Mouse (Mus musculus): ENCODE results near the gene Mrps7.
A peak's percentile ranks its signal among the peaks of the same experiment; 100 is the strongest.

Gene Mrps7

DNA sequence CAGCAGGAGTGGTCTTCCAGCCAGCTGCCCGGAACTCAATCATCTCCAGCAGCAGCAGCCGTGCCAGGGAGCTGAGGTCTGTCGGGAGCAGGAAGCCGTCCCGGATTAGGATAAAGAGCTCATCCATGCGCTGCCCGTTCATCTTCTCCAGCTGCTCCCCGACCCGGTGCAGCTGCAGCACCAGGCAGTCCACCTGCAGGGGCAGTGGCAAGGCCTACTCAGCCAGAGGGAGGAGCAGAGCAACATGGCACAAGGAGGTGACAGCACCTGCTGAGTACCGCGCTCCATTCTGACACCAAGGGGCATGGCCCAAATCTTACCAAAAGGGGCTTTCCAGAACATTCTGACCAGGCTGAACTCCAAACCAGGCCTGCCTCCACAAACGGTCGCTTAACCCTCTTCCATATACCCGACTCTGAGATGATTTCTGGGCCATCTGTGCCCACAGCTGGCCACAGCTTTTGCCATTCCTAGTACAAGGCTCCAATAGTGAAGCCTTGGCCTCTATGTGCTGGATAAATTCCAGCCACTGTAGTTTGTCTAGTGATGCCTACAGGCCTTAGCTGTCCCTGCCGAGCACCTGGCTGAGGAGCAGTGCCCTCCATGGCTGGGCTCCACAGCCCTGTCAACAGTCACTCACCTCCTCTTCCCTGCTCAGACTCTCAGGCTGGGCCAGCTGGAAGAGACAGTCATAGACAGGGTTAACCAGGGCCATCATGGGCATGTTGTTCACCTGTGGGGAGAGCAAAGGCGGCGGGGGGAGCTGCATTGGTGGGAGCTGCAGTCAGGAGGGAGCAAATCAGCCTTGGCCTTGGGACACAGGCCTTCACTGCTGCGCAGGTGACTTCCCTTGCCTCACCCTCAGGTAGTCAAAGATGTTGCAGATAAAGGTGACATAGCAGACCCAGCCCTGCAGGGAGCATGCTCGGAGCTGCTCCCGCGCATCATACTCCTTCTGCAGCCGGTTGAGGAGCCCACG, 5.0 kb downstream of the Mrps7 start:
- DNase-seq (ENCODE audit: extremely low read depth, low read depth): no peak

DNA sequence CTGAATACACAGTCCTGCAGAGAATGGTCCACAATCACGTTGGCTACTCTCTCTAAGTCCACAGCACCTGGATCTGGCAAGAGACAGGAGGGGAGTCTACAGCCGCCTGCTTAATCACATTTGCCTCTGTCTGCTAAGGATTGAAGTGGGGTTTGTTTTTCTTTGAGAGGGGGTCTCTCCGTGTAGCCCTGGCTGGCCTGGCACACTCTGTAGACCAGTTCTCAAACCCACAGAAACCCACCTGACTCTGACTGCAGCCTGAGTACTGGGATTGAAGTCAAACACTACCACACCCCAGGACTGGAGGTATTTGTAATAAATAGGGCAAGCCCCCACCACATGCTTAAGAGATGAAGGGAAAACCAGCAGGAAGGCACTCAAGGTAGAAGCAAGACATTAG, 5.9 kb downstream of the Mrps7 start:
- DNase-seq (ENCODE audit: extremely low read depth, low read depth): no peak

DNA sequence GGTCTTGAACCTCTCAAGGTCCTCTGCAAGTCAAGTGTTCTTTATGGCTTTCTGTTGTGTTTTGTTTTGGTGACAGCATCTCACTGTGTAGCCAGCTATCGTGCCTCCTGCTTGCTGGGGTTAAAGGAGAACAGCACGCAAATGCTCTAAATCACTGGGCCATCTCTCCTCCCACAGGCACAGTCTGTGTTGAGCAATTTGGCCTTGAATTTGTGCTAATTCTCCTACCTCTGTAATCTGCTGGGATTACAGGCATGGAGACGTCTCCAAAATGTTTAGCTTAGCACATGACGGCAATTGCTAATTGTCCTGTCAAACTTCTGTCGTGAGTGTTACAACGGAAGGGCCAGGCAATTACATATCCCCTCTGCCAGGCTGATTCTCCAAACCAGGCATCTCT, 7.4 kb downstream of the Mrps7 start:
- no peak for DNase-seq (ENCODE audit: extremely low read depth, low read depth)

DNA sequence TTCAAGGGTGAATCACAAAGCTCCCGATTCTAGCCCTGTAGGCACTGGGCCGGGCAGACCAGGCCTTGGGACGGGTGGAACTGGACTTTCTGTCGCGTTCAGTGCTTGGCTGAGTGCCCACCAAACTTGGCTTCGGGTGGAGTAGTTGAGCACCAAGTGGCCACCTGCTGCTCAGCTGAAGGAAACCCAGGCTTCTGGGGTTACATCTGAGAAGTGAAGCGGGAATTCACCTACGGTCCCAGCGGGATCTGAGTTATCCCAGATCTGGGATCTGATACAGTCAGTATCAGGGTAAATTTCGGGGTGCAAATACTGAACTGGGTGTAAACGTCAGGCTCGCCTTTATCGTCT, 8.3 kb downstream of the Mrps7 start:
- no peak for DNase-seq (ENCODE audit: extremely low read depth, low read depth)

DNA sequence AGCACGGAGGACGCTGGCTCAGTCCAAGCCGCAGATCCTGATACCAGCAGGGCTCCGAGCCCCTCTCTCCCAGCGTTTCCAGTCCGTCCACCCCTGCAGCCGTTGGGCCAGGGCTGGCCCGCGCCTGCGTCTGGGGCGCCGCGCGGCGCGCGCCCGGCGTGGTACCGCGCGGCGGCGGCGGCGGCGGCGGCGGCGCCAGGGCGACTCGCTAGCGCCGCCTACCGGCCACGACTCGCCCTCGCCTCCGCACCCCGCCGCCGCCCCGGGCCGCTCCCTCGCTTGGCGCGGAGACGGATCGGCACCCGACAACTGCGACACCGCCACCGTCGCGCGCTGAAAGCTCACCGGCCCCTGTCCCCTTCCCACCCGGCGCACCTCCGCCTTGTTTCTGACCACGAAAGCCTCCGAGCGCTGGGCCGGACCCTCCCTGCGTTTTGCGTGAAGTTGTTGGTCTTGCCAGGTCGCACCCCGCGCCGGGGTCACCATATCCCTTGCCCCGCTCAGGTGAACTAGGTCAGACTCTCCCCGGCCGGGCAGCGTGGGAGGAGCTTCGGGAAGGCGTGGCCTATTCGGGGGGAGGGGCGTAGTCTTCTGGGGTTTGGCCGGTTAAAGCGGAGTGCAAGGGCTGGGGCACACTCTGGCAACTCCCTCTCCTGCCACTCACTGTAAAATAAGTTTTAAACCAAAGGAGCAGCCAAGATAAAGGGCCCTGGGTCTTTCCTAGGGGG, 8.8 kb downstream of the Mrps7 start, which contains the start of gene Mif4gd:
Mif4gd (minus strand) TSS at position 560 of the 728 bp plus-strand sequence.
- DNase-seq (ENCODE audit: extremely low read depth, low read depth): peak; percentile 54

DNA sequence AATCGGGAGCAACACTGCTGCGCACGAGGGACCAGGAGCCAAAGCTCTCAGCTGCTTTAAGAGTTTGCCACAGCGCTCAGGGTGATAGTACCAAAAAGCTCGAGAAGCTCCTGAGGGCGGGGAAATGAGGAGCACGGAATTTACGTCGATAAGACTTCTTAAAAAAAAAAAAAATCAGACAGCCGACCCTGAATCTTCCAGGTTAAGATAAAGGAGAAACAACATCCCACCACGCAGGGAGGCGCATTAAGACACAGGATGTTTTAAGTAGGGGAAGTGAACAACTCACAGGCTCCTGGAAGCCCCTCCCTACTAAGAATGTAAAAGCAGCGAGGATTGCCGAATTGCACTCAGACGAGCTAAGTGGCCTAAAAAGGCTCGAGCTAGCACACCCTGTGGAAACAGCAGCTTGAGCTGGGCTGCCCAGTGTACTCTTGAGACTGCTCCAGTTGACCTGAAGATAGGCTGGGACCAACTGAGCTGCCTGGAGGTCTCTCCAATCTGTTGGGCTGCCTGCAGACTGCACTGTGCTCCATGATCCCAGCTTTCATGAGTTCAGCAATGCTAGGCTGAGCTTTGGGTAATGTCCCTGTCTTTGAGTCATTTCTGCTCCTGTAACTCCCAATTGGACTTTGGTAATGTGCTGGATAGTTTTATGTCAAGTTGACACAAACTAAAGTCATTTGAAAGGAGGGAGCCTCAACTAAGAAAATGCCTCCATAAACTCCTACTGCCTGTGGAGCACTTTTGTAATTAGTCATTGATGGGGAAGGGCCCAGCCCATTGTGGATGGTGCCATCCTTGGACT, 9.6 kb downstream of the Mrps7 start:
- peak; percentile 67 for DNase-seq (ENCODE audit: extremely low read depth, low read depth)

DNA sequence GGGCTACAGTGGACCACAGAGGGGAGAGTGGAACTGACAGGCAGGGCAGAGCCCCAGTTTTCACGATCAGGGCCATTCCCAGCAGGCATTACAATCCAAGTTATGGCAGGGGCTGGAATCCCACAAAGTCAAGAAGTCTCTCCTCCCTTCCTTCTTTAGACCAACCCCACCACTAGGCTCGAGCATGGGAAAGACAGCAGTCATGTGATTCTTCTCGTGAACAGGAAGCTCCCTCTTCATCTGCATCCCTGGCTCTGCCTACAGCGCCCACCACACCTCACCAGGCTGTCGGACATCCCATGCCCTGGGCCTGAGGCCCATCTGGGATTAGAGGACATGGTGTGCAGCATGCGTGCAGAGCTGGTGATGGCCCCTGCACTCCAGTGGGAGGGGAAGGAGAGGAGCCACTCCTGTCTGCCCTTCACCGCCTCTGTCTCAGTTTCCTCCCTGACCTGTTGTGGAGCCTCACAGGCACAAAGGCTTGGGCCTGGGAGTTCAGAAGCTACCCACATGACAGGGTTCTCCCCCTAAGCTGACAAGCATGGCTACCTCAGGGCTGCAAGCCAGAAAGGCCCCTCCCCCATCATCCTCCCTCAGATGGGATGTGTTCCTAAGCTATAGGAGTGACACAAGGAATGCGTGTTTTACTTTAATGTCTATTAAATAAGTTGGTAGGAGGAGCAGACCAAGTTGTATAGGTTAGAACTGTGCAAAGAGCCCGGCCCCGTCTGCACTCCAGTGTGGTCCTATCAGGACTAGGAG, 10.8 kb downstream of the Mrps7 start:
- DNase-seq (ENCODE audit: extremely low read depth, low read depth): no peak

DNA sequence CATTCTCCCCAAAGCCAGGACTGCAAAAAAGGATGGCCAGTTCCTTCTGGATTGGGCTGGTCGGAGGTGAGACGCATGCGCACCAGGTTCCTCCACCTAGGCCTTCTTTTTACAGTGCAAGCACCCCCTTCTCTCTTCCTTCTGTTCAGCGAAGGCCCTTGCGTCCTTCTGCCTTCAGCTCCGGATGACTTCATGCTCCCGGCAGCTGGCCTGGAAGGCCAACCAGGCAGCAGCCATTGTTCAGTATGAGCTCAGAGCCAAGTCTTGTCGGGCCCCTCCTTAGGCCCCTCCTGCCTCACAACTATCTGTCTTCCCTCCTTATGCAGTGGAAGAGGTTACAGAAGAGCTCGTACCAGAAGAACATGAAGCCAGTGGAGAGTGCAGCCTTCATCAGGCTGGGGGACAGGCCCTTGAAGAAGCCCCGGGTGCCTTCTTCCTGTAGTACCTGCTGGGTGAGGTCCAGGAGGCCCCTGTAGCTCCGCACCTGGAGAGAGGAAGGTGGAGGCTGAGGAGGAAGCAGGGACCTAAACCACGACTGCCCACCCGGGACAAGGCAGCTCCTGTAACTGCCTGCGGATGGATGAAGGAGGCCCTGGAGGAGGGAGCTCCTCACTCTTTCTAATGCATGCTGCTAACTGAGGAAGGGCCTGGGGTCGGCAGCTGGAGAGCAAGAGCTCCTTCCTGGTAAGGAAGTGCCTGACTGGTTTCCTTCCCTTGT, 11.5 kb downstream of the Mrps7 start:
- DNase-seq (ENCODE audit: extremely low read depth, low read depth): no peak

DNA sequence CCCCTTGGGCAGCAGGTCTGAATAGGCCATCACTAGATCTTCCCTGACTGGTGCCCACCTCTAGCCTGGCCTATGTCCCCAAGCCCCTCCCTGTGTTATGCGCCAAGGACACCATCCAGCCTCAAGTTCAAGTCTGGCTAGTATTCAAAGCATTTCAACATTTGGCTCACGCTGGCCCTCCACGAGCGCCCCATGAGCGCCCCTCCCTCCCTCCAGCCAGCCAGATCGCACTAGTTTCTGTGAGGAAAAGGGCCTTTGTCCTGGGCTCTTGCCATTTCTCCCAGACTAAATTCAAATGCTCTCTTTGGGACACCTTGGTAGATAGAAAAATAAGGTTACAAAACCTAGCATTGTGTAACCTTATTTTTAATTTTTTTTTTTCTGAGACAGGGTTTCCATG, 12.2 kb downstream of the Mrps7 start:
- no peak for DNase-seq (ENCODE audit: extremely low read depth, low read depth)

DNA sequence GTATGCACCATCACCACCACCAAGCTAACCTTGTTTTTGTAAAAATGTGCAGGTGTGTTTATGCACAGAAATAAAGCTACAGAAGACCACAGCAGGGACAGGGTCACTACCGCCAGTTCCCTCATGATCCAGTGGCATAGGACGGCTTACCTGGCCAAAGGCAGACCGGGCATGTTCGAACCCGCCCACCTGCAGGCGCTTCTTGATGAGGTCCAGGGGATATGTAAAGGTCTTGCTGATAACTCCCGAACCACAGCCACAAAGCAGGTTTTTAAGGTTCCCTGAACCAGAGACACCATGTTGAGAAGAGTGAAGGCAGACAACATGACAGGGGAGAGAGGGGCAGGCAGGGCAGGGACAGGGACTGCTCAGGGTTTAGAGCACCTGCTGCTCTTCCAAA, 12.6 kb downstream of the Mrps7 start:
- no peak for DNase-seq (ENCODE audit: extremely low read depth, low read depth)

DNA sequence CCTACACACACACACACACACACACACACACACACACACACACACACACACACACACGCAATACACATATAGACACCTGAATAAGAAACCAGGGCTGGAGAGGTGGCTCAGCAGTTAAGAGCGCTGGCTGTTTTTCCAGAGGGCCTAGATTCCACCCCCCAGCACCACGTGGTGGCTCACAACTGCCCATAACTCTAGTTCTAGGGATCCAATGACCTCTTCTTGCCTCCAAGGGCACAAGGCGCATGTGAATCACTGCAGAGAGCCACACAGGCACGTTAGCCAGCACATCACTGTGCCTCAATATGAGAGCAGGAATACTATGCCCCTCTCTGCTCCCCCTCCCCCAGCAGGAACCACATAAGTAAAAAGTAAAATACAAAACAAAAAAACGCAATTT, 13.2 kb downstream of the Mrps7 start:
- DNase-seq (ENCODE audit: extremely low read depth, low read depth): no peak

DNA sequence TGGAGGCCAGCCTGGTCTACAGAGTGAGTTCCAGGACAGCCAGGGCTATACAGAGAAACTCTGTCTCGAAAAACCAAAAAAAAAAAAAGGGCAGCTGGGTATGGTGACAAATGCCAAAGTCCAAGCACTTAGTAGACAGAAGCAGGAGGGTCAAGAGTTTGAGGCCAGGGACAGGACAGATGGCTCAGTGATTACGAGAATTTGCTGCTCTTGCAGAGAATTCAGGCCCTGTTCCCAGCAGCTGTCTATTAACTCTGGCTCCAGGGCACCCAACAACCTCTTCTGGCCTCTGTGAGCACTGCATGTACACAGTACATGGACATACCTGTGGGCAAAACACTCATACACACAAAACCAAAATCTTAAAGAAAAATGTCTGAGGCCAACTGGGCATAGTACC, 14.3 kb downstream of the Mrps7 start:
- no peak for DNase-seq (ENCODE audit: extremely low read depth, low read depth)

DNA sequence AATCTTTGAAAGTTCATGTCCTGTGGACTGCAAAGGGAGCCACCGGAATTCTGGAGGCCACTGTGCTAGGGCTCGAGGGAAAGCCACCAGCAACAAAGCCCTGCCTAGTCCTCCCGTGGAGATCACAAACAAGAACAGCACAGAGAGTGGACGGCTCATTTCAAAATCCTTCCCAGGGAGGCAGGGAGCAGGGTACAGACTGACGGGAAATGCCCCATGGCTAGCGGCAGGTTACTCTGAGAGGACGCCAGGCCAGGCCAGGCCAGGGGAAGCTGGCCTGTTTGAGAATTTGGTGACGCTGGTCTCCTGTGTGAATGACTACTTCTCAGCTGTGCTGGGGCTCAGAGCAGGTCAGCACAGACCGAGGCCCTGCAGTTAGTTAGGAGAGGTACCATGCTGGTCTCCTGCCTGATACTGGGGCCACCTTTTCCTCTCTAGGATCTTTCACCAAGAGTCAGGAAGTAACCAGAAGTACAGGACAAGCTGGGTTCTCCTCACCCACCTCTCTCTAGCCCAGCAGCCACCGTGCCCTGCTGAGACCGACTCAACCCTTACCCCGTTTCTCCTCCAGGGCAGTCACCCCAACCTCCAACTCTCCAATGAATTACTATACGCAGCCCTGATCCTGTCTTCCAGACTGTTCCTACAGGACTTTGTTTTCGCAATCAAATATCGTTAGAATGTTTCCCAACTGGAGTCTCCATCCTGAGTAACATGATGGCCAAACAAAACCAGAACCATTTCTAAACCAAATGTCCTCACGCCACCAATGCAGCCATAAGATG, 15.2 kb downstream of the Mrps7 start:
- DNase-seq (ENCODE audit: extremely low read depth, low read depth): no peak

DNA sequence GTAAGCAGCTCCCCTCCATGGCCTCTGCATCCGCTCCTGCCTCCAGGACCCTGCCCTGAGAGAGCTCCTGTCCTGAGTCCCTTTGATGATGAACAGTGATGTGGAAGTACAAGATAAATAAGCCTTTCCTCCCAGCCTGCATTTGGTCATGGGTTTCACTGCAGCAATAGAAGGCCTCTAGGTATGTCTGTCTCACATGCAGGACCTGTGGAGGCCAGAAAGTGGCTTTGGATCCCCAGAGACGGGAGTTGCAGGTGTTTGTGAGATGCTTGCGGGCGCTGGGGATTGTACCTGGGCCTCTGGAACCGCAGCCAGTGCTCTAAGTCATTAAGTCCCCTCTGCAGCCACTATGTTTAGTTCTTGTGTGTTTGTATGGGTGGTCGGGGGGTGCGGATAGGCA, 16.2 kb downstream of the Mrps7 start:
- no peak for DNase-seq (ENCODE audit: extremely low read depth, low read depth)

DNA sequence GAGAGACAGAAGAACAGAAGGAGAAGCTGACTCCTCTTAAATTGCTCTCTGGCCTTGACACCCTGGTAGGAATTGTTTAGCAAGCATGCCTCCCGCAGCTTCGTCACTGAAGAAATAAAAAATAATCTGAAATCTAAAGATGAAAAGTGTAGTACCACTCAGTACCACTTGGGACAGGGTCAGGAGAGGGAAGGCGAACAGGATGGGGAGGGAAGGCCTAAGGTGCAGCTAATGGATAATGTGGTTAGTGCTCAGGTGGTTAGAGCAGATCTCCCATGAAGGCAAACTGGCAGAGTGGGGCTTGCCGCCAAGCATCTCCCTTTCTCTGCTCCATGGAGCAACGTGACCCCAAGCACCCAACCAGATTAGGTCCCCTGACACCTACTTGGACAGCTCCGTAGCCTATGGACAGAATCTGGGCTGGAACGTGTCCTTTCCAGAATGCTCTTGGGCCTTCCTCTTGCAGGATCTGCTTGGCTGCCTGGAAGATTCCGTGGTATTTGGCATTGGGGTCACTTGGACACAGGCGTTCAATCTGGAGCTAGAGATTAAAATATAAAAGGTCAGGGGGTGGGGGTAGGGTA, 19.9 kb downstream of the Mrps7 start:
- DNase-seq (ENCODE audit: extremely low read depth, low read depth): no peak

DNA sequence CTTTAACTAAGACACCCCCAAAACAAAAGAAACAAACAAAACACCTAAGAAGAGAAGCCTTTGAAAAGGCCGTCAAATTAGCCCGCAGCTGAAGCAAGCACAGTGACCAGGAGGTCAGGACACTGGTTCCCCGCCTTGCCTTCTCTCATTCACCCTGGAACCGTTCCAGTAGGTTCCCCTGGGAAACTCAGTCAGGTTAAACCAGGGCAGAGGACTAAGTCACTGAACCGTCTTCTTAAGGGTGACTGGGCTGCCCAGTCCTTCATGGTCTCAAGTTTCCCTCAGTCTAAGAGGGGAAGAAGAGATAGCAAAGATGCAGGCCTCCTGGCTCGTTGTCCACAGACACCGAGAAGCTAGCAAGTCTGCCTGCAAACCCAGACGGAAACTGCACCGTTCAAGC, 22.2 kb downstream of the Mrps7 start:
- no peak for DNase-seq (ENCODE audit: extremely low read depth, low read depth)

DNA sequence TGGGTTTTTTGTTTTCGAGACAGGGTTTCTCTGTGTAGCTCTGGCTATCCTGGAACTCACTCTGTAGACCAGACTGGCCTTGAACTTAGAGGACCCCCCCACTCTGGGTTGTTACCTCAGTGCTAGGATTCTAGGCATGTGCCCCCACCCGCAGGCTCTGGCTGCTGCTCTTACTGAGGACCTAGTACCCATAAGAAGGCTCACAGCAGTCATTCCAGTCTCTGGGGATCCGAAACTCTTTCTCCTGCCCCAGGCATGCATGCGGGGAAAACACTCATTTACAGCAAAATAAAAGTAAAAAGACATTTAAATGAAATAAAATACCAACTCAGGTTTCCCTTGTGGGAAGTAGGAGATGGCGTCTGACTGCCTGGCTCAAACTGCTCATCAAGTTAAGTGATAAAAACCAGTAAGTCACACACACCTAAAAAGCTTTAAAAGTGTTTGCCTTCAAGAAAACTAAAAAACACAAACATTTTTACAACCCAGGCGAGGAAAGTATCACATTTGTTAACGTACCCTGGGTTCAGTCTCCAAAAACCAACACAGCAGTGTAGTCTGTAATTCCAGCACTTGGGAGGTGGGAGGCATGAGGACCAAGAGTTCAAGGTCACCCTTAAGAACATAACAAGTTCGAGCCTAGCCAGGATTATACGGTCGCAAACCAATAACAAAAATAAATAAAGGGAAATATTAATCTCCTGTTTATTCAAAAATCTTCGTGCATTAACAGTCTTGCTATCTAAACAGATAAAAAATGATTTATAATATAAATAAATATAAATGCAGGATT, 23.3 kb downstream of the Mrps7 start:
- no peak for DNase-seq (ENCODE audit: extremely low read depth, low read depth)

DNA sequence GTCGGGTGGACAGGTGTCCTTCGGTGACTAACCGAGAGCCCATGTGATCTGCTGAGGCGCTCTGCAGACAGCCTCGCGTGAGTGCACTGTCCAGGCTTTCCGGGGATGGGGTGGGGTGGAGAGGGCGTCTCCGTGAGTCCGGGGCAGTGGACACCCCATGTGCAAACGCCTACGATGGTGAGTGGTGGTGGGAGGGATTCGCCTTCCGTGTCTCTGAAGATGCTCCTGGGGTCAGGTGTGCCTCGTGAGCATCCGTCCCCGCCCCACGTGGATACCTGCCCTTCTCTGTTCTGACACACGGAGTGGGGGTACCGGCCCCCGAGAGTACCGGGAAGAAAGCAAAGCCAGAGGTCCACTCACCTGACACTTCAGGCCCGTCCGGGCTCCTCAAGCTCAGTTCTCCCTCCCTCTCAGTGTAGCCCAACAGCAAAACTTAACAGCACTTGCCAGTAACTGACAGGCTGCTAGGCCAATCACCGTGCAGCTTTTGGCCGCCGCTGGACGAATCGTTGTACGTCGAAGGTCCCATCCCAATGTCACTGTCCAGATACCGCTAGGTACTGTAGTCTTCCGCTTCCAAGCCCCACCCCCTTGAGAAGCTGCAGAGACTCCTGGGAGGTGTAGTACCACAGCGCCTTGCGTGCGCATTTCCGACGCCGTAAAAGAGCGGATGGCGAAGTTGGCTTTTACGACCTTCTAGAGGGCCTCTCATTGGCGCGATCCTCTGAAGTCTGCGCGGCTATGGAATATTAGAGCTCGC, 24.2 kb downstream of the Mrps7 start, which contains the start of gene Slc25a19:
Slc25a19 (minus strand) TSS at position 591 of the 760 bp plus-strand sequence.
- peak; percentile 100 for DNase-seq (ENCODE audit: extremely low read depth, low read depth)
